Mouse (Mus musculus): Measurements from ENCODE around the gene Fbxo39.

The Fbxo39 gene

GRCm38 (mm10) chr11:72314151-72314895 lies at the start of gene Fbxo39:
Gene Fbxo39, plus strand, starts transcription at chr11:72314444.
- no peak for DNase-seq (ENCODE audit: low spot score in 2 of 2)

- no peak for DNase-seq (ENCODE audit: low spot score in 2 of 2)
These were observed 48.8 kb upstream of the Fbxo39 start for GRCm38 (mm10) chr11:72265483-72265882.

GRCm38 (mm10) chr11:72266207-72266959 lies 47.9 kb upstream of the Fbxo39 start:
- DNase-seq (ENCODE audit: low spot score in 2 of 2), result no peak

- no peak for DNase-seq (ENCODE audit: low spot score in 2 of 2)
These were observed 47.2 kb upstream of the Fbxo39 start, which contains the start of gene Slc13a5 for GRCm38 (mm10) chr11:72266960-72267560. Gene Slc13a5, minus strand, starts transcription at chr11:72267222.

- DNase-seq (ENCODE audit: low spot score in 2 of 2), result no peak
These were observed 42.5 kb upstream of the Fbxo39 start for GRCm38 (mm10) chr11:72271761-72272160.

GRCm38 (mm10) chr11:72273341-72273740 lies 40.9 kb upstream of the Fbxo39 start:
- no peak for DNase-seq (ENCODE audit: low spot score in 2 of 2)

GRCm38 (mm10) chr11:72281143-72281851 lies 32.9 kb upstream of the Fbxo39 start:
- DNase-seq (ENCODE audit: low spot score in 2 of 2), result no peak

- DNase-seq (ENCODE audit: low spot score in 2 of 2), result no peak
These were observed 32.3 kb upstream of the Fbxo39 start for GRCm38 (mm10) chr11:72281852-72282400.

- no peak for DNase-seq (ENCODE audit: low spot score in 2 of 2)
These were observed 30.6 kb upstream of the Fbxo39 start for GRCm38 (mm10) chr11:72283486-72284224.

- no peak for DNase-seq (ENCODE audit: low spot score in 2 of 2)
These were observed 29.6 kb upstream of the Fbxo39 start for GRCm38 (mm10) chr11:72284532-72285182.

- DNase-seq (ENCODE audit: low spot score in 2 of 2), result no peak
These were observed 28.2 kb upstream of the Fbxo39 start for GRCm38 (mm10) chr11:72285971-72286480.

GRCm38 (mm10) chr11:72286651-72287050 lies 27.6 kb upstream of the Fbxo39 start:
- DNase-seq (ENCODE audit: low spot score in 2 of 2), result no peak

- no peak for DNase-seq (ENCODE audit: low spot score in 2 of 2)
These were observed 27.1 kb upstream of the Fbxo39 start for GRCm38 (mm10) chr11:72287126-72287525.

- no peak for DNase-seq (ENCODE audit: low spot score in 2 of 2)
These were observed 26.7 kb upstream of the Fbxo39 start for GRCm38 (mm10) chr11:72287543-72287942.

GRCm38 (mm10) chr11:72293116-72293515 lies 21.1 kb upstream of the Fbxo39 start:
- no peak for DNase-seq (ENCODE audit: low spot score in 2 of 2)

- peak; percentile 47 to 62 for DNase-seq (ENCODE audit: low spot score in 2 of 2)
These were observed 12.9 kb upstream of the Fbxo39 start, which contains the start of gene Xaf1 for GRCm38 (mm10) chr11:72301334-72301733. Gene Xaf1, plus strand, starts transcription at chr11:72301629.

GRCm38 (mm10) chr11:72302230-72302629 lies 12.0 kb upstream of the Fbxo39 start:
- DNase-seq (ENCODE audit: low spot score in 2 of 2), result no peak

GRCm38 (mm10) chr11:72307461-72307860 lies 6.8 kb upstream of the Fbxo39 start:
- DNase-seq (ENCODE audit: low spot score in 2 of 2), result no peak

- no peak for DNase-seq (ENCODE audit: low spot score in 2 of 2)
These were observed 5.3 kb upstream of the Fbxo39 start for GRCm38 (mm10) chr11:72308982-72309381.

- no peak for DNase-seq (ENCODE audit: low spot score in 2 of 2)
These were observed 3.8 kb upstream of the Fbxo39 start for GRCm38 (mm10) chr11:72310491-72310890.
